Mouse (Mus musculus) liver, adult 2 months (tissue): ENCODE data around the gene Nkain2.

Experiments used
- CTCF ChIP-seq: fragments of 200-500 bp; IDR thresholded peaks from 2 replicates; pipeline ENCODE4 v1.5.1; 2011; ENCODE audit warnings: low read depth, low read length, control low read depth
- POLR2A ChIP-seq: fragments of 200-500 bp; IDR thresholded peaks from 2 replicates; pipeline ENCODE4 v1.6.1; 2011; ENCODE audit warnings: low read length, control low read depth; ENCODE audit not compliant: insufficient read depth; ENCODE audit errors: extremely low read depth

DNA sequence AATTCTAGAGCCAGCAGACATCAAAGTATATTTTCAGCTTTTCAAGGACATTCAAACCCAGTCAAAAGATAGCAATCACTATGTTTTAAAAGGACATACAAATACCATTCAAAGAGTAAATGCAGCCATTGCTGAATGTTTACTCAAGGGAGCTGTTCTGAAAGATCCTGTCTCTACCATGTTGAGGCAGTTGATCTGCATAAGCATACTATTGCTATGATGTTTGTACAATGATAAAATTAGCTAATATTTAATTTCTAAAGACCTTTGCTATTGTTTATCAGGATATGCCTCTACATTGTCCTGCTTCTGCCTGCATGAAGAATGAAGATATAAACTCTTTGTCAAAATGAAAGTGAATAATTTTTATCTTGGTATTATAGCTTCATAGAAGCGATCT, 606.6 kb downstream of the Nkain2 start:
- TF ChIP-seq CTCF (no peak), POLR2A (no peak)
